Mouse (Mus musculus) MEL (cell line): ENCODE data around the gene Dmkn.

Experiments used
- BHLHE40 ChIP-seq: IDR thresholded peaks from 2 replicates; pipeline ENCODE4 v1.6.1; 2012; ENCODE audit warnings: low read depth, mild to moderate bottlenecking, inconsistent platforms, low read length, improper control_type of control experiment, borderline replicate concordance
- GATA1 ChIP-seq: IDR thresholded peaks from 2 replicates; pipeline ENCODE4 v1.6.1; 2011; ENCODE audit warnings: low read depth, low read length, improper control_type of control experiment
- HCFC1 ChIP-seq: IDR thresholded peaks from 2 replicates; pipeline ENCODE4 v1.6.1; 2012; ENCODE audit warnings: low read depth, mild to moderate bottlenecking, inconsistent platforms, low read length, improper control_type of control experiment, moderate library complexity
- SMC3 ChIP-seq: IDR thresholded peaks from 2 replicates; pipeline ENCODE4 v1.6.1; 2011; ENCODE audit warnings: low read depth, low read length, improper control_type of control experiment
- ZMIZ1 ChIP-seq: IDR thresholded peaks from 2 replicates; pipeline ENCODE4 v1.6.1; 2012; ENCODE audit warnings: low read depth, mild to moderate bottlenecking, inconsistent platforms, low read length, improper control_type of control experiment, moderate library complexity

DNA sequence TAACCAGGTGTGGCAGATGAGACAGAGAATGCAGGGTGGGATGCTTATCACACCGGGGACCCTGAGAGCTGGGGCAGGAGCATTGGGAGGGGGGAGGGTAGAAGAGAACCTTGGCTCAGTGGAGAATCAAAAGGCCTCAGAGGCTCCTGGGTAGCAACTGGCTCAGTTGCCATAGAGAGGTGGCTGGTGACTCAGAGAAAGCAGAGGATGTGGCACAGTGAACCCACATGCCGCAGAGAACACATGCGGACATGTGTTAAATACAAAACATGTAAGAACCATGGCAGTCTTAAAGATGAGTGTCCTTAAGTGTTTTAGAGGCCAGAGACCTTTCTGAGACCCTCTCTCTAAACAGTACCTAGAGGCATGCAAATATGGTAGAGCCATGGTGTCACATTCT lies 27.3 kb upstream of the Dmkn start:
- TF ChIP-seq BHLHE40 (no peak), GATA1 (no peak), HCFC1 (no peak), SMC3 (no peak), ZMIZ1 (no peak)
